In genomic region chr2:25676486-25676885, GRCm38 (mm10) we compare ENCODE assay signal across 38 mouse cellular contexts. TPM values are rescaled to one million over a fixed set of nuclear protein-coding genes. Genes with fewer than 3 reads are reported as not detected.
"Had no signal": no experiment of that assay in that cellular context is flagged by ENCODE, and none has a peak within 500 bp of the region (broad histone marks: within the 10 kb centered on the region; RNA-seq: fewer than 3 reads in every experiment).

Gene Lcn6, plus strand, starts transcription at chr2:25676786.

- DNase-seq: cerebellum, adult 8-10 months; cerebellum, adult 9-10 months; cerebellum, adult 9-11 months; cerebellum, postnatal 10 days; cerebellum, postnatal 14 days; cerebellum, postnatal 25 days; cerebellum, postnatal 36 days; embryo, embryonic 11 days; forebrain, postnatal 0 days; gastrocnemius, adult 2 months; gastrocnemius, postnatal 10 days; gastrocnemius, postnatal 14 days; gastrocnemius, postnatal 25 days; gastrocnemius, postnatal 36 days; heart, adult 18-20 months; heart, adult 2 months had no signal

RNA-seq across cellular contexts. Expression of gene Lcn6, which starts in this region (rescaled TPM):
- total RNA-seq: common myeloid progenitor, adult 5-6 weeks; forebrain, postnatal 0 days; gastrocnemius, adult 18-20 months; gastrocnemius, adult 2 months; gastrocnemius, adult 8-10 months; gastrocnemius, postnatal 10 days; gastrocnemius, postnatal 14 days; gastrocnemius, postnatal 25 days; gastrocnemius, postnatal 36 days; gastrocnemius, postnatal 4 days; granulocyte monocyte progenitor cell, adult 5-6 weeks; heart, adult 18-20 months; heart, adult 2 months; heart, adult 8-10 months had no signal
- polyA plus RNA-seq: cortical plate, adult 2 months; embryonic facial prominence, embryonic 10.5 days; embryonic facial prominence, embryonic 11.5 days; embryonic facial prominence, embryonic 12.5 days; embryonic facial prominence, embryonic 13.5 days; embryonic facial prominence, embryonic 14.5 days; embryonic facial prominence, embryonic 15.5 days; erythroblast, embryonic 14.5 days; forebrain, embryonic 10.5 days; forebrain, embryonic 11.5 days; forebrain, embryonic 12.5 days; forebrain, embryonic 13.5 days; forebrain, embryonic 14.5 days; forebrain, embryonic 15.5 days; forebrain, embryonic 16.5 days; forebrain, postnatal 0 days; frontal cortex, adult 2 months; heart, adult 2 months had no signal
